Mouse (Mus musculus) cerebellum, adult 9-11 months (tissue): Measurements from ENCODE around the gene Gm11985.
"Not testable (repeated sequence)": the region's sequence is repeated elsewhere in the genome, so short reads cannot be mapped to it uniquely, and the experiment has no call there.

Experiments used
- DNase-seq: peaks from one replicate; pipeline ENCODE4 v3.0.0; 2022

The Gm11985 gene

DNA sequence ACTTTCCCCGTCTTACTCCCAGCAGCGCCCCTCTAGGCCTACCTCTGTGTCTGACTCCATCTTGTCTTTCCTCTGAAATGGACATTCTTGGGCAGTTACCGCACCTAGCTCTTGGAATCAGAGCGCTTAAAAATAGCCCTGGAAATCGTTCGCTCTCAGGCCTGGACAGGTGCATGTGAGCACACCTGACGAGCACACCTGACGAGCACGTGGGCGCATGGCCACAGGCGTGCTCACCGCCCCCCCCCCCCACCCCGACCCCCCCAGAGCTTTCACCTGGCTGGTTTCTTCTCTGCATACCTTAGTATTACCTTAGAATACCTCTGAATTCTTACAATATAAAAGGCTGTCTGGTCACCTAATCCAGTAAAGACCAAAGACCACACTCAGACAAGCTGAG lies at the start of gene Gm11985:
Gm11985 (minus strand) TSS at position 101 of the 400 bp plus-strand sequence.
- DNase-seq, result no peak

DNA sequence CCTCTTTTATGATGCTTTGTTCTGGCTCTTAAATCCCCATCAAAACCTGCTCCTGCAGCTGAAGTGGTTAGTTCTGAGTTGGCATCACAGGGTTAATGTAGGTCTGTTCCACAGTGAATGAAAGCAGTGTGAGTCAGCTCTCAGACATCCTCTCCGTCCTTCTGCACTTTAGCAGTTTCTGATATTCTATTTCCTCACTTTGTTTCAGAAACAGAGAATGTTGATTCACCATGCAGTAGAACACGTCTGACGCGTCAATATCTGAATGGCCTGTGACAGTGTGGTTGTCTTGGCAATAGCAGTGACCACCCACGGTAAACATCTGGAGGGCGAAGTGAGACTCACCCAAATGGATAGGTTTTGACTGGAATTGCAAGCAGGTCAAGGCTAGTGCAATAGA lies 49.3 kb upstream of the Gm11985 start:
- DNase-seq, result no peak

- DNase-seq, result no peak
These were observed 48.4 kb upstream of the Gm11985 start for GRCm38 (mm10) chr11:7236751-7237150.

DNA sequence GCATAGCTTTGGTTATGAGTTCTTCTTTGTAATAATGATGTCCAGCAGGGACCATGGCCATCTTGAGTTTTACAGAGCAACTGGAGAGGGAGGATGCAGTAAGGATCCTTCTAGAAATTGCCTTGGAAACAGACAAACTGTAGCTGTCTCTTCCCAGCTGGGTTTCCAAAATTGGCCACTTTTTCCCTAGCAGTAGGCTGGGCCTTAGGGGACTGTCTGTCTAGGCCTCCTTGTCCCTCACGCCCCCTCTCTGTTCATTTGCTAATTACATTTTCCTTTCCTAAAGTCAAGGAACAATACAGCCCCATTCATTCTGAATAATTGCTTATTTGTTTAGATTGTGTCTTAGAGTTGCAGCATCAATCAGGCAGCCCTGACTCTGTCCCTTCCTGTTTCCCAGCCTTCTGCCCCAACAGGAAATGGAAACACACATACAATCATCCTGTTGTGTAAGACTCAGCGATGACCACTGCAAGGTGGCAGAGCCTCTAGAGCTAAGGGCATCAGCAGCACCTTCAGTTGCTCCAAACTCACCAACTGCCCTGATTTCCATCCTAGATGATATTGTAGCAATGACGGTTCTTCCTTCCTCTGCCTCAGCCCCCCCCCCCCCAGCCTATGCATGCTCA lies 46.7 kb upstream of the Gm11985 start:
- DNase-seq, result no peak

GRCm38 (mm10) chr11:7234436-7234835 lies 46.1 kb upstream of the Gm11985 start:
- DNase-seq, result no peak

GRCm38 (mm10) chr11:7233333-7233732 lies 45.0 kb upstream of the Gm11985 start:
- DNase-seq, result no peak

DNA sequence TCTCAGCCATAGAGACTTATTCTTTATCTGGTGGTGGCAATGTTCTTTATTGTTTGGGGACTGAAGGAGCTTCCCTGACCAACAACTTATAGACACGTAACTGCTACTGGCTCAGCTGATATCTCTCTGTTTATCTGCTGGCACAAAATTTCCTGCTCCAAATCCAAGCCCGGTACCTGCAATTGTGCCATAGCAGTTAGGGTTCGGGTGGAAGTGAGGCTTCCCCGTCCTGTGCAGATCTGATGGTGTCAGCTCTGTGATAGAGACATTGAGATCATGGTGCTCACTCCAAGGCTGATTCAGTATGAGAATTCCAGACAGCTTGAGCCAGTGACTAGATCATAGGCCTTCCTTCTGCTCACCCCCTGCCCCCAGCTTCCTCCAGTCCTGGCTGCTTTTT lies 43.6 kb upstream of the Gm11985 start:
- no peak for DNase-seq

DNA sequence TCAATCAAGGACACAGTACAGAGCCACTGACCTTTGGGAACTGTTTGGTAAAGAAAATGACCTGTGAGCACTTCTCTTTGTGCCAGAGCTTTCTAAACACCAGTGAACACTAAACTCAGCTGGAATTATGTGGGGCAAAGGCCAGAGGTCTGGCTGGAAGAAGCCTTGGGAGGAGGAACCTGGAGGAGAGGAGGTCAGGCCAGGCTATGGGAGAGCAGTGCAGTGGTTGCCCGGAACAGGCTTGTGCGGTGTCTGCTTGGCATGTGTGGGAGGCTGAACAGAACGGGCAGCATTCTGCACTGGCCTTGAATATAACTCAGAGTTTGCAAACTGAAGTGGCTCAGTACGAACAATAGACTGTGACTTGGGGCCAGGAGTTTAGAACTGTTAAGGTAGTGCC lies 41.6 kb upstream of the Gm11985 start:
- no peak for DNase-seq

DNA sequence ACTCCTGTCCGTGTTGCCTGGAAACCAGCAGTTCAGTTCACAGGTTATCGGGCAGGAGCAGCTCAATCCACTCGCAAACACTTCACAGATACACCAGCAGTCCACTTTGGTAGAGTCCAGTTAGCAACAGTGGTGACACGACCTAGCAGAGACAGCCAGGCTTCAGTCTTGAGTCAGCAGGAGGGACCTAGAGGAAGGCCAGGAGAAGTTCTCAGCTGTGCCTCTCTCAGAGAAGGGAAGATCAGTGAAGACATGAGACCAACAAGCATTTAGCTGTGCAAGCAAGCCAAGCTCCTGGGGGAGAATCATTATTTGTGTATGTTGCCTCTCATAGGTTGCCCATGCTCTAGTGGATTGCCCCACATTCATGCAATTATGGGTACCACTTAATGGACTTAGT lies 39.7 kb upstream of the Gm11985 start:
- DNase-seq, result no peak

DNA sequence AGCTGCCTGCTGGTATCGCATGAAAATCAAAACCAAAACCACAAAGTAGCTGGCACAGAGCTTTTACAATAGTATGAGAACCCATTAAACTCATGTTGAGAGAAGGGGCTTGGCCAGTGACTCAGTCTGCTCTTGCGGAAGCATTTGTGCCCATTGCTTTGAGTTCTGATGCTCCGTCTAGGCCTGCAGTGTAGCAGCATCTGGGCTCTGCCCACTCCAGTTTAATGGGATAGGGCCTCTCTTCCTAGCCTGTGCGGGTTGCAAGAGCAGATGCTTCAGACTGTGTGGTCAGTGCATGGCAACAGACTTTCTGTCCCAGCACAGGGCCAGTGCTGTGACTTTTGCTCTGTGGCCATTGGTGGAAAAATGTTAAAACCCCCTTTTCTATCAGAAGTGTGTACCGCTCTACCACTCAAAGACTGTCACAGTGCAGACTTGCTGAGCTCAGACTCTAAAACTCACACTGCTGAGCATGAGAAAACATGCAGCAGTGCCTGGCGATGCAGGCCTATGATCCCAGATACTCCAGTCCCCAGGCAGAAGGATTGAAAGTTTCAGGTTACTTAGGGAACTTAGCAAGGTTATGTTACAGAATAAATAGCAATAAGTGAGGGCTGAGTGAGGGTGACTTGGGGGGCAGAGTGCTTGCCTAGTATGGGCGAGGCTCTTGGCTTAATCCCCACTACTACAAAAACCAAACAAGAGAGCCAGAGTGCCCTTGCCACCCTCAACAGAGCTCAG lies 38.6 kb upstream of the Gm11985 start:
- DNase-seq, result no peak

GRCm38 (mm10) chr11:7226200-7226599 lies 37.8 kb upstream of the Gm11985 start:
- DNase-seq, result no peak

GRCm38 (mm10) chr11:7221826-7222225 lies 33.5 kb upstream of the Gm11985 start:
- not testable (repeated sequence) for DNase-seq

GRCm38 (mm10) chr11:7215703-7216102 lies 27.3 kb upstream of the Gm11985 start:
- DNase-seq, result no peak

- no peak for DNase-seq
These were observed 26.4 kb upstream of the Gm11985 start for GRCm38 (mm10) chr11:7214761-7215160.

GRCm38 (mm10) chr11:7214342-7214660 lies 25.9 kb upstream of the Gm11985 start:
- DNase-seq, result no peak

DNA sequence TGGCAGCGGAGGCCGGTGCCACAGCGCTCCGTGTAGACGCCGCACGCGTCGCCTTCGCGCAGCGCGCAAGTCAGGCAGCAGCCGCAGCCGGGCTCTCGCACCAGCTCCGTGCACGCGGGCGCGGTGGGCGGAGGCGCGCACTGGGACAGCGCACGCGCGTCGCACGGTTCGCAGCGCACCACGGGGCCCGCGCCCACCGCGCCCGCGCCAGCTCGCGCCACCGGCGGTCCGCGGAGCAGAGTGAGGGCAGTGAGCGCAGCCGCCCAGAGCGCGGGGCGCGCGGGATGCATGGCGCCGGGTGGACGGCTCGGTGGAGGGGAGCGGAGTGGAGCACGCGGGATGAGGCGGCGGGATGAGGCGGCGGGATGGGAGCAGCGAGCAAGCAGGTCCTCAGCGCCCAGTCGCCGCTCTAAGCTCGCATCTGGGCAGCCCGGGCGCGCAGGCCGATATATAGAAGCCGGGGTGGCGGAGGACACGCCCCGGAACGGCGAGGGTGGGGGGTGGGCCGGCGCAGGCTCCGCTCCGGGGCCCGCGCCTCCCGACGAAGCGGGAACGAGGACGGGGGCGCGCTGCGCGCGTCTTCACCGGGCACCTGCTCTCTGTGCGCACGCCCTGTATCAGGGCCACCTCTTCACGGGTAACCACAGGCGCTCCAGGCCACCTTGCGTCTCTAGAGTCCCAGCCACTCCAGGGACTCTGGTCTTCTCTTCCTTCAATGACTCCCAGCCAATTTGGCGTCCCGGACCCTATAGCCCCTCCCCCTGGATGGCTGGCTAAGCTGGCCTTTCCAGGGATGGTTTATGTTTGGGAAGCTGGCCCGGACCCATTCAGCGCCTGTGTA lies 25.4 kb upstream of the Gm11985 start, which contains the start of gene Igfbp3:
Igfbp3 (minus strand) TSS at position 423 of the 841 bp plus-strand sequence.
- DNase-seq, result peak; percentile 29

- DNase-seq, result no peak
These were observed 24.8 kb upstream of the Gm11985 start for GRCm38 (mm10) chr11:7213161-7213500.

DNA sequence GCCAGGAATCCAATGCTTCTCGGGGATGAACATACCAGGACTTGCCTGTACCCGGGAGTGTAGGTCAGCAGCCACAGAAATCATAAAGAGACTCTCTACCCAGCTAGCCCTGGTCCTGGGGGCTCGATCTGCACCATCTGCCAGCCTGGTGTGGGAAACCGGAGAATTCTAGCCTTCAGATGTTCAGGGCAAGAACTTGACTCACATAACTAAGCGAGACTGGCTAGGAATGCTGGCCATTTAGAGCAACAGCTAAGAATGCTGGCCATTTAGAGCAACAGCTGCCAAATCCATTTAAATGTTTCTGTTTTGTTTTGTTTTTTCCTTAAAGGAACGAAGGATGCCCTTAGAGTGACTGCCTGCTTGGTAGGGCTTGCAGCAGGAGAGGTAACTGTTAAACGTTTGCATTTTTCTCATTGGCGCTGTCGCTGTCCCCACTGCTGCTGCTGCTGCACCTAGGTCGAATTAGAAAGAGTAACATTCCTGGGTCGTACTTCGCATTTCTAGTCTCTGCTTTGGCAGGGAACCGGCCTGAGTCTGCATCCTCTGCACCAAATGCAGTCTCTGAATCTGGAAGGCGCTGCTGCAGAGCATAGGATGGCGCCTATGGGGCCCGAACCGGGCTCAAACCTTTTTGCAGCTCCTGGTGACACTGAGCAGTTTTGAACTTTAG lies 23.9 kb upstream of the Gm11985 start:
- no peak for DNase-seq

DNA sequence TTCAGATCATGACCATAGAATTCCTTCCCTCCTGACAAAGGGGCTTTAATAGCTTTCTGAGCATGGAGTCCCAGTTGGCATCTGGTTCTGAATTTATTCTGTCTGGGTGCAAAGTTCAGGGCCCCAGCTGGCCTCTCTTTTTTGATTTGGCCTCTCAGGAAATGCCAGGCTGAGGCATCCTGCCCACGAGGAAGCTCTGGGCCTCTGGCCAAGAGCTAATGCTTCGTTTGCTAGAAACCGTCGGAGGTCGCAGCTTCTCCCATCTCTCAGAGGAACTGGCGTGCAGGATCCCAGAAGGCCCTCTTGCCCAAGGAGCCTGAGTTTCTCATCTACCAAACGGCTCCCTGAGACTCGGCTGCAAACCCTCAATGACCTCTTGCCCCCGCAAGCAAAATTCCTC lies 22.8 kb upstream of the Gm11985 start:
- no peak for DNase-seq

GRCm38 (mm10) chr11:7210343-7210742 lies 22.0 kb upstream of the Gm11985 start:
- peak; percentile 36 for DNase-seq

- DNase-seq, result no peak
These were observed 15.5 kb upstream of the Gm11985 start for GRCm38 (mm10) chr11:7203846-7204245.

GRCm38 (mm10) chr11:7202206-7202605 lies 13.8 kb upstream of the Gm11985 start:
- no peak for DNase-seq

DNA sequence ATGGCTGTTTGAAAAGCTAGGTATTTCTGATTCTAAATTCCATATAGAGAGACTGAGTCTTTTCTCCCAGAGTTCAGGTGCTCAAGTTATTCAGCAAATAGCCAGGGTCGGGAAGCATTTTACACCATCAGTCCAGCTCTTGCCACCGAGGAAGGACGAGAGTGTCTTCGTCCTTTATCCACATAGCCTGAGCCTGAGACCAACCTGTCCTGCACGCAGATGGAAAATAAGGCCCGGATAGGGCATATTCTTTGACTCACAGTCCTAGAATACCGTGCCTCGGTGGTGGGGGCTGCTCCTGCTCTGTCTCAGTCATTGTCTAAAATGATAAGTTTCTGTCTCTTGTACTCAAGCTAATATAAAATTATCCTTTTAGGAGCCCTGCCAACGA lies 12.0 kb upstream of the Gm11985 start:
- no peak for DNase-seq
